Mouse (Mus musculus) stomach, embryonic 15.5 days (tissue): ENCODE measurements around the gene Smo. TPM values are rescaled to one million over a fixed set of nuclear protein-coding genes. Genes with fewer than 3 reads are reported as not detected.
"Not testable (repeated sequence)": the region's sequence is repeated elsewhere in the genome, so short reads cannot be mapped to it uniquely, and the experiment has no call there.

ENCODE experiments used
- ATAC-seq: fragments of 200-750 bp; cut with Nextera tagmentation; 2 replicates; pipeline ENCODE4 v1.8.0; 2017; ENCODE audit warnings: low read depth, moderate number of reproducible peaks, moderate TSS enrichment; ENCODE audit not compliant: insufficient read depth, low FRiP score
- H3K27ac ChIP-seq: fragments of 300-500 bp; sonication (generic); 2 replicates; pipeline ENCODE4 v1.5.1; 2015; ENCODE audit warnings: mild to moderate bottlenecking, inconsistent platforms
- H3K27me3 ChIP-seq: fragments of 300-500 bp; sonication (generic); replicated peaks from 2 replicates; pipeline ENCODE4 v1.6.1; 2015; ENCODE audit warnings: inconsistent platforms
- H3K36me3 ChIP-seq: fragments of 300-500 bp; sonication (generic); 2 replicates; pipeline ENCODE4 v1.6.1; 2015; ENCODE audit warnings: inconsistent platforms
- H3K4me1 ChIP-seq: fragments of 300-500 bp; sonication (generic); 2 replicates; pipeline ENCODE4 v1.6.1; 2015; ENCODE audit warnings: inconsistent platforms
- H3K4me2 ChIP-seq: fragments of 300-500 bp; sonication (generic); 2 replicates; pipeline ENCODE4 v1.6.1; 2015; ENCODE audit warnings: mild to moderate bottlenecking, inconsistent platforms
- H3K4me3 ChIP-seq: fragments of 300-500 bp; sonication (generic); replicated peaks from 2 replicates; pipeline ENCODE4 v1.5.1; 2015; ENCODE audit warnings: inconsistent platforms
- H3K9ac ChIP-seq: fragments of 300-500 bp; sonication (generic); 2 replicates; pipeline ENCODE4 v1.6.1; 2015; ENCODE audit warnings: inconsistent platforms
- H3K9me3 ChIP-seq: fragments of 300-500 bp; sonication (generic); 2 replicates; pipeline ENCODE4 v1.6.1; 2016; ENCODE audit warnings: inconsistent platforms
- WGBS: fragments of 180-500 bp; shearing (Covaris S2); methylation state at CpG from one replicate; pipeline ENCODE4 v1.1.7; 2015; 5-methylcytosine and 5-hydroxymethylcytosine counted together
- polyA plus RNA-seq: library from polyadenylated mRNA; unstranded; fragments of >200 nt; fragmentation: Nextera tagmentation; extraction: Ambion mirVana; gene quantifications from 2 replicates; pipeline ENCODE4 v1.2.1, GENCODE M21; 2015

The Smo gene
- polyA plus RNA-seq, 1 experiment from 2014 or later, result 36.0 TPM

DNA sequence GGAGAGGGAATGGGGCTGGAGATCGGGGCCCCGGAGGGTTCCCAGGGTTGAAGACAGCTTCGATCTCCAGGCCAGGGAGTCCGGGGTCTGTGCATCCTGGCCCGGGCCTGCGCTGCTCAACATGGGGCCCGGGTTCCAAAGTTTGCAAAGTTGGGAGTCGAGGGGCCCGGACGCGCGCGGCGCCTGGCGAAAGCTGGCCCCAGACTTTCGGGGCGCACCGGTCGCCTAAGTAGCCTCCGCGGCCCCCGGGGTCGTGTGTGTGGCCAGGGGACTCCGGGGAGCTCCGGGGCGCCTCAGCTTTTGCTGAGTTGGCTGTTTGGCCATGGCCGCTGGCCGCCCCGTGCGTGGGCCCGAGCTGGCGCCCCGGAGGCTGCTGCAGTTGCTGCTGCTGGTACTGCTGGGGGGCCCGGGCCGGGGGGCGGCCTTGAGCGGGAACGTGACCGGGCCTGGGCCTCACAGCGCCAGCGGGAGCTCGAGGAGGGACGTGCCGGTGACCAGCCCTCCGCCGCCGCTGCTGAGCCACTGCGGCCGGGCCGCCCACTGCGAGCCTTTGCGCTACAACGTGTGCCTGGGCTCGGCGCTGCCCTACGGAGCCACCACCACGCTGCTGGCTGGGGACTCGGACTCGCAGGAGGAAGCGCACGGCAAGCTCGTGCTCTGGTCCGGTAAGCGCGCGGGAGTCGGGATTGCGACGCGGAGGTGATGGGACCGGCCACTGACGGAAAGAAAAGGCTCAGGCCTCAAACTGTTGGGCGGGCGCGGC lies 567 bp downstream of the Smo start:
- H3K4me2 ChIP-seq, result peak overlapping the region; percentile 79
- no peaks in the 10 kb centered on the region for H3K27me3 ChIP-seq
- peaks cover 14% of the 10 kb centered on the region; the same call in 1 of the 2 replicates for H3K4me1 ChIP-seq
- peak overlapping the region; percentile 85 for H3K4me3 ChIP-seq
- peak overlapping the region; percentile 98 for H3K27ac ChIP-seq
- WGBS, result under 1% methylated on average over 73 of the region's 75 CpGs
- peak overlapping the region; percentile 90 for H3K9ac ChIP-seq
- no peaks in the 10 kb centered on the region for H3K9me3 ChIP-seq
- no peaks in the 10 kb centered on the region for H3K36me3 ChIP-seq
- ATAC-seq, result peak; percentile 63

DNA sequence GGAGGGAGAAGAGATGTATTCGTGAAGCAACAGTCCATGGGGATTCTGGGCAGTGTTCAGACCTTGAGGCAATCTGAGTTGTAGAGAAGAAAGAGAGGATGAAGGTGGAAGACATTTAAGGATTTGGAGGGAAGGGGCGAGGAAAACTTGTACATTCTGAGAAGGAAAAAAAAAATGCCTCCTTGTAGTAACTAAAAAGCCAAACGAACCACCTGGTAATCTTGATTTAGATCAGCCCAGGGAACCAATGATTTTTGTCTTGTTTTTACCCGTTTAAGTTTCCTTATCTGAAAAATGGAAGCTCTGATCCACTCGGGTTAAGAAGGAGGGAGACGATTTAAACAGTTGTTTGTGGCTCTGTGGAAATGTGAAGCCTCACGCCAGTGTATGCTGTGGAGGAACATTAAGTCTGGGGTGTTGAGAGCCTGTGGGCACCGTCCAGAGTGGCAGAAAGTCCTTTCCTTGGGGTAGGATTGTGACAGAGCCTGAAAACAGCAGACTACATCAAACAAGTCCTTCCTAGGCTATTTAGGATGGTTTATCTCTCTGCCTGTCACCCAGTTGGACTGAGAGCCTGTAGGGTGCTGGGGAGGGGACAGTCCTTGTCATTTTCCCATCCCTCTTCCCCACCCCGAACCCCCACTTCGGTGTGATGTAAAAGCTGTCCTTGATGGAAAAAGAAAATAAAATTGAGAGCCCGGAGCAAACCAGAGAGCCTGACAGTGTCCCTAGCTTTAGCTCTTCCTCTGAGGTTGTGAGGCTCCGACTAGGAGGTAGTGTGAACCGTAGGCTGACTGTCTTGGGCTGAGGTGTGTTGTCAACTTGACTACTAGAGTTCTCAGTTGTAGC lies 1.5 kb downstream of the Smo start:
- 8% methylated on average over 13 of the region's 13 CpGs for WGBS
- no peak for ATAC-seq
- Histone ChIP-seq H3K27ac (peak overlapping the region; percentile 98), H3K27me3 (no peaks in the 10 kb centered on the region), H3K4me2 (peak overlapping the region; percentile 79), H3K36me3 (no peaks in the 10 kb centered on the region), H3K9ac (peak overlapping the region; percentile 90), H3K4me1 (peaks cover 14% of the 10 kb centered on the region; the same call in 1 of the 2 replicates), H3K4me3 (peak overlapping the region; percentile 85), H3K9me3 (no peaks in the 10 kb centered on the region)

GRCm38 (mm10) chr6:29751466-29752152 lies 16.3 kb downstream of the Smo start:
- ATAC-seq, result no peak
- WGBS, result 89% methylated on average over 3 of the region's 3 CpGs

GRCm38 (mm10) chr6:29753336-29753735 lies 18.0 kb downstream of the Smo start:
- 92% methylated on average over 11 of the region's 11 CpGs for WGBS
- H3K36me3 ChIP-seq, result peaks cover 24% of the 10 kb centered on the region; the same call in 1 of the 2 replicates

More at GRCm38 (mm10) chr6:29751466-29752152, 16.3 kb downstream of the Smo start:
- no peak overlapping the region for H3K27ac ChIP-seq
- no peak overlapping the region for H3K9ac ChIP-seq
- no peaks in the 10 kb centered on the region for H3K4me1 ChIP-seq
- no peak overlapping the region for H3K4me2 ChIP-seq
- H3K36me3 ChIP-seq, result peaks cover 19% of the 10 kb centered on the region; the same call in 1 of the 2 replicates
- H3K27me3 ChIP-seq, result no peaks in the 10 kb centered on the region
- no peaks in the 10 kb centered on the region for H3K9me3 ChIP-seq
- H3K4me3 ChIP-seq, result no peak overlapping the region

GRCm38 (mm10) chr6:29756001-29756400 lies 20.7 kb downstream of the Smo start:
- no peak for ATAC-seq
- H3K36me3 ChIP-seq, result peaks cover 37% of the 10 kb centered on the region

More at GRCm38 (mm10) chr6:29753336-29753735, 18.0 kb downstream of the Smo start:
- H3K4me3 ChIP-seq, result no peak overlapping the region
- H3K27me3 ChIP-seq, result no peaks in the 10 kb centered on the region
- ATAC-seq, result no peak
- no peak overlapping the region for H3K27ac ChIP-seq
- H3K4me2 ChIP-seq, result no peak overlapping the region
- no peaks in the 10 kb centered on the region for H3K4me1 ChIP-seq
- no peak overlapping the region for H3K9ac ChIP-seq
- no peaks in the 10 kb centered on the region for H3K9me3 ChIP-seq

GRCm38 (mm10) chr6:29756476-29756875 lies 21.2 kb downstream of the Smo start:
- WGBS, result 89% methylated on average over 4 of the region's 4 CpGs

More at GRCm38 (mm10) chr6:29756001-29756400, 20.7 kb downstream of the Smo start:
- no peak overlapping the region for H3K4me3 ChIP-seq
- no peak overlapping the region for H3K9ac ChIP-seq
- H3K27me3 ChIP-seq, result no peaks in the 10 kb centered on the region
- no peak overlapping the region for H3K4me2 ChIP-seq
- no peak overlapping the region for H3K27ac ChIP-seq
- no peaks in the 10 kb centered on the region for H3K9me3 ChIP-seq
- H3K4me1 ChIP-seq, result no peaks in the 10 kb centered on the region
- 86% methylated on average over 5 of the region's 5 CpGs for WGBS

GRCm38 (mm10) chr6:29758417-29758816 lies 23.1 kb downstream of the Smo start:
- no peak for ATAC-seq
- Histone ChIP-seq H3K4me2 (no peak overlapping the region), H3K27me3 (no peaks in the 10 kb centered on the region), H3K9ac (no peak overlapping the region), H3K4me1 (no peaks in the 10 kb centered on the region), H3K4me3 (no peak overlapping the region), H3K27ac (no peak overlapping the region), H3K9me3 (no peaks in the 10 kb centered on the region), H3K36me3 (peaks cover 33% of the 10 kb centered on the region)
- WGBS, result 40% methylated on average over 4 of the region's 4 CpGs

More at GRCm38 (mm10) chr6:29756476-29756875, 21.2 kb downstream of the Smo start:
- no peaks in the 10 kb centered on the region for H3K4me1 ChIP-seq
- H3K27me3 ChIP-seq, result no peaks in the 10 kb centered on the region
- H3K27ac ChIP-seq, result no peak overlapping the region
- ATAC-seq, result no peak
- H3K9me3 ChIP-seq, result no peaks in the 10 kb centered on the region
- H3K9ac ChIP-seq, result no peak overlapping the region
- no peak overlapping the region for H3K4me3 ChIP-seq
- peaks cover 37% of the 10 kb centered on the region for H3K36me3 ChIP-seq
- H3K4me2 ChIP-seq, result no peak overlapping the region

GRCm38 (mm10) chr6:29759012-29759679 lies 23.8 kb downstream of the Smo start:
- no peak for ATAC-seq
- H3K27ac ChIP-seq, result no peak overlapping the region
- no peaks in the 10 kb centered on the region for H3K9me3 ChIP-seq
- no peaks in the 10 kb centered on the region for H3K4me1 ChIP-seq
- no peak overlapping the region for H3K4me3 ChIP-seq
- H3K36me3 ChIP-seq, result peaks cover 29% of the 10 kb centered on the region
- no peaks in the 10 kb centered on the region for H3K27me3 ChIP-seq
- WGBS, result 85% methylated on average over 13 of the region's 13 CpGs
- no peak overlapping the region for H3K9ac ChIP-seq
- H3K4me2 ChIP-seq, result no peak overlapping the region

DNA sequence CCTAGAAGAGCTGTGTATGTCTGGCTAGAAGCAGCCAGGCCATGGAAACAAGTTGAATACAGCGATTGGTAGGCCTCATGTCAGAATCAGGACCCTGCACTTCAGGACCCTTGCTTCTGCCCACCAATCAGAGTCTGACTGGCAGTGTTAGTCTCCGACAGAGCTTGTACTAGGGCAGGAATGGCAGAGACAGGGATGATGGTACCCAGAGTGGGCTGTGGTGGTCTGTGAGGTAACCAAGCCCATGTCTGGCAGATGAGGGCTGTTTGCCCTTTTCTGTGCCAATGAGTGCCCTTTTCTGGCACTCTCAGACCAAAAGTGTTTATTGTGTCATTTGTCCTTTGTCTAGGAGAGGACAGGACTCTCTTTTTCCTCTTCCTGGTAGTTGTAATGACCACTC lies 25.1 kb downstream of the Smo start:
- H3K36me3 ChIP-seq, result peaks cover 22% of the 10 kb centered on the region
- not testable (repeated sequence) for H3K4me3 ChIP-seq, H3K27ac ChIP-seq, H3K9ac ChIP-seq, H3K9me3 ChIP-seq, H3K27me3 ChIP-seq, H3K4me1 ChIP-seq, ATAC-seq, H3K4me2 ChIP-seq
- WGBS, result 91% methylated on average over 2 of the region's 2 CpGs

DNA sequence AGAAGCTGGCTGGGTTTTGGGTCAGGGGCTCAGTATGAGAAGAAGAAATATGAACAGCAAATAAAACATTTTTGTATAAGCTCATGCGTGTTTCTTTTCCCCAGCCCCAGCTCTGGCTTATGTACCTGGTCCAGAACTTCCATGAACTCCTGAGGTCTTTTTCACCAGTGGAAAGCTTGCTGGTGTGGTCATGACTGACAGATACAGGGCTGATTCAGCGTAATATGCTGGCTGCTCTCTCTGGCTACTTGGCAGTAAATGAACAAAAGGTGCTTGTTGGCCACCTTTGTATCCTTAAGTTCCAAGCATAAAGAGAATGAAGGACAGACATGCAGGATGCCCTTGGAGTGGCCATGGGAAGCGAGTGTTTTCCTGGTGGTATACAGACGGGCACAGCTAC lies 26.0 kb downstream of the Smo start:
- Histone ChIP-seq H3K9ac (no peak overlapping the region), H3K9me3 (no peaks in the 10 kb centered on the region), H3K27me3 (no peaks in the 10 kb centered on the region), H3K27ac (no peak overlapping the region), H3K4me3 (no peak overlapping the region), H3K4me2 (no peak overlapping the region), H3K36me3 (peaks cover 18% of the 10 kb centered on the region), H3K4me1 (no peaks in the 10 kb centered on the region)
- WGBS, result 90% methylated on average over 4 of the region's 4 CpGs
- ATAC-seq, result no peak

DNA sequence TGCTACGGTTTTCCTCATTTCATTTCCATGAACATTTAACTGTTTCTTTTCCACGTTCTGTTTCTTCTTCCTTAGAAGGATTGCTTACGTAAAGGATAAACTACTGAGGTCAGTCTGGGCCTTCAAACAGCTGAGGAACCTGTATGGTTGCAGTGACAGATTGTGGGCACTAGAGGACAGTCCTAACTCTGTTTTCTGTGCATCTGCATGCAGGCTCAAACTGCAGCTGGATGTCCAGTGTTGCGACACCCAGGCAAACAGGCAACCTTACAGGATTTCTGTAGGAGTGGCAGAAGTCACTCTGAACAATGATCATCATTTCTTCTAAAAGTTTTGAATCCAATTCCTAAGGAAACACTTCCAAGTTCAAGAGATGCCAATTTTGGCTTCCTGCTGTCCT lies 27.2 kb downstream of the Smo start:
- Histone ChIP-seq H3K4me3 (no peak overlapping the region), H3K4me1 (no peaks in the 10 kb centered on the region), H3K27me3 (no peaks in the 10 kb centered on the region), H3K4me2 (no peak overlapping the region), H3K9me3 (no peaks in the 10 kb centered on the region), H3K27ac (no peak overlapping the region), H3K36me3 (peaks cover 18% of the 10 kb centered on the region), H3K9ac (no peak overlapping the region)
- no peak for ATAC-seq
- WGBS, result 59% methylated on average over 4 of the region's 4 CpGs
